Mouse (Mus musculus) left cerebral cortex, postnatal 10 days (tissue): ENCODE results near the gene Gne. TPM values are rescaled to one million over a fixed set of nuclear protein-coding genes. Genes with fewer than 3 reads are reported as not detected.

Experiments used
- DNase-seq, 2 experiments: peaks; one replicate each; pipeline ENCODE4 v3.0.0; 2021 to 2022; ENCODE audit warnings: low spot score in 2 of 2, mixed read lengths in 1 of 2; ENCODE audit errors: extremely low spot score in 1 of 2
- intact Hi-C: fragments of 180-260 bp; cut with DNase I; formaldehyde crosslinking; loops from one replicate; pipeline ENCODE4 v1.15.1; 2025
- total RNA-seq, 2 experiments: library from RNA; stranded (reverse); gene quantifications; 2 replicates each; pipeline ENCODE4 v1.2.3; 2021

Gene Gne
- total RNA-seq, 2 experiments from 2014 or later = 43.4 to 50.7 TPM

DNA sequence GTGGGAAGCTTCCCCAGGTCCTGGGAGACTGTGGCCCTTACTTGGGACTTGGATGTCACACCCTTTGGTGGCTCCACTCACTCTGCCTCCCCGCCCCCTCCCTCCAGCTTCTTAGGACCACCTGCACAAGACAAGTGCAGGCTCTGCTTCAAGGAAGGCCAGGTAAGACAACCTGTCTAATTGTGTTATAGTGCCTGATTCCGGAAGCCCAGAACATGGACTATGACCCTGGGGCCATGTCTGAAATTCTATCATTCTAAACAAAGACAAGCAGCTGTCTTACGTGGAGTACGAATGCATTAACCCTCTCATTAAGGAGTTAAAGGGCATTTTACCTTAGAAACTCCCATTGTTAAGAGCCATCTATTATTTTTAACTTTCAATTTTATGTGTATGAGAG is 43.2 kb downstream of the Gne start:
- DNase-seq = no peak
- intact Hi-C loops = no loop called here

- intact Hi-C loops = no loop called here
- DNase-seq = no peak
These were observed 47.5 kb downstream of the Gne start for GRCm38 (mm10) chr4:44036455-44036854.

DNA sequence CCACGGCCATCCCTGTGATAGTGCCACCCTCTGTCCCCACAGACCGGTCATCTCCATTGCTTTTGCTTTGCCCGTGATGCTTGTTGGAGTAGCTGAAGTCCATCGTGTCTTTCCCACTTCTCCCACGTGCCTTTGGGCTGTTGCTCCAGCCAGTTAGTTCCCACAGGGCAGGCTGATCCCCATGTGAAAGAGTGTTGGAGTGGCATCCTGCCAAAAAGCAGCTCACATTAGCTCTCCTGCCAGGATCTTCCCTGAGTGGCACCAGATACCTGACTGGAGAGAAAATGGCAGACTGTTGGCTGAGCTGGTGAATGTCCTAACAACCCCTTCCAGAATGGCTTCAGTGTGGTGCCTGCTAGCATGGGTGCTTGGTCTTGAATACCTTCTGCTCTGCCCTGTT is 52.5 kb downstream of the Gne start:
- peak; percentile 46 to 49 for DNase-seq
- intact Hi-C loops = no loop called here

GRCm38 (mm10) chr4:44029661-44030066 is 54.3 kb downstream of the Gne start:
- intact Hi-C loops = no loop called here
- no peak for DNase-seq

DNA sequence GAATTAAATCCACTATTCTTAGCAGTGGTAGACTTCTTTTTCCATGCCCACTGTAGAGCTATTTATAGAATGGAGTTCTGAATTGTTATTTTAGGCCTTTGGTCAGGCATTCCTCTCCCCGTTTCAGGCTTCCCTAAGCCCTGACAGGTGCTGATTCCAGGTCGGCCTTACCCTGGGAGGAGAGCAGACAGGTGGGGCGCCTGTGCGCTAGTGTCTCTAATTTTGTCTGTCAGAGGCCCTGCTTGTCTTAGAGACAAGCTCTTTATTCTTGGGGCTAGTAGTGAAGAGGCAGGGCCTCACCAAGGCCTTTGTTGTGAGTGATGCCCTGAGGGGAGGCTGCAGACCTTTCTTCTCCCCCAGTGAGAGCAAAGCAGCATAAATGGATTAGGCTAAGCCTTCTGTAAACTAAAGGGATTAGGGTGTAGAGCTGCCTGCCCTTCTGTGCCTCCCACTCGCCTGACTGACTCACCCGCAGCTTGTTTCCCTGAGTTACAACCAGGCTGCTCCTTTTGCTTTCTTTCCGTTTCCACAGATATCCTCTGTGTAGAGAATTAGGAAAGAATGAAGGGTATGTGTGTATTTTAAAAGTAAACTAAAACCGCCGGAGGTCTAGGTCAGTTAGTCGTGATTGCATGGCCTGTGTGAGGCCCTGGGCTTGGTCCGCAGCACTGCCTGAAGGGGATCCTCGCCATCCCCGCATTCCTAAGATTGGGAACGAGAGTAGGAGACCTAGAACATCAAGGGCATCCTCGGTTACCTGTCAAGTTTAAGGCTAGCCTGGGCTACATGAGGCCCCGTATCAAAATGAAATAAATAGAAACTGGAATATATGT is 55.5 kb downstream of the Gne start:
- intact Hi-C loops = no loop called here
- DNase-seq = no peak

DNA sequence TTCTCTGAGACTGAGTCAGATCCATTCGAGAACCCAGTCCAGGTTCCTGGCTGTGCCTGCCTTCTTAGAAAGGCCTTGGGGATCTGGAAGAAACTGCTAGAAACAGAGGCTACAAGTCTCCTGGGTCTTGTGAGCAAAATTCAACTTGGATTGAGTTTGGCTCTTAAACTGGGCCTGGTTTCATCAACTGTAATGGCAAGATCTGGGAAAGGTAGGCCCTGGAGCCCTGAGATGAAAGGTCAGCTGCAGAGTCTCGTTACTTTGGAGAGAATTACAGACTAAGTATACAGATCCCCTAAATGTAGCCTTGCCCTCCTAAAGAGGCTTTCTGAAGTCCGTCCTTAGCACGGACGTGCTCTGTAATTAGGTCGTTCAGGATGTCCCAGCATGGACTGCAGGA is 58.4 kb downstream of the Gne start:
- intact Hi-C loops = no loop called here
- no peak for DNase-seq

GRCm38 (mm10) chr4:44024241-44024640 is 59.7 kb downstream of the Gne start:
- no peak for DNase-seq
- intact Hi-C loops = no loop called here

DNA sequence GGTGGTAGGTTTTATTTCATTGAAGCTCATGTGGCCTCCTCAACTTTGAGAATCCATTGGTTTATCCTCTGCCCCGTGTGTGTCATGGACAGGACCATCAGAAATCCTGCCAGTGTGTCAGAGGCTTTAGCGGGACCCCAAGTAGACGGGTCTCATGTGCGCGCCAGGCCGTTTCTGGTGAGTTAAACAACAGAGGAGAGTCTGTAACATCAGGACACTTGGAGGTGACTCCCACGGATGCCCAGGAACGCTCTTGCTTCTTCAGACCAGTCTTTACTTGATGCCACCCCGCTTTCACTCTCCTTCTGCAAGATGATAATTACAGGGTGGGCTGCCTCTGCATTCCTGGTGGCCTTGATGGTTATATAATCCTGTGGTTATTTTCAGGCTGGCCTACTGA is 60.3 kb downstream of the Gne start:
- intact Hi-C loops = no loop called here
- DNase-seq = no peak

- intact Hi-C loops = no loop called here
- DNase-seq = no peak
These were observed 61.2 kb downstream of the Gne start for GRCm38 (mm10) chr4:44022766-44023165.

GRCm38 (mm10) chr4:44022323-44022722 is 61.7 kb downstream of the Gne start:
- intact Hi-C loops = no loop called here
- DNase-seq = no peak

DNA sequence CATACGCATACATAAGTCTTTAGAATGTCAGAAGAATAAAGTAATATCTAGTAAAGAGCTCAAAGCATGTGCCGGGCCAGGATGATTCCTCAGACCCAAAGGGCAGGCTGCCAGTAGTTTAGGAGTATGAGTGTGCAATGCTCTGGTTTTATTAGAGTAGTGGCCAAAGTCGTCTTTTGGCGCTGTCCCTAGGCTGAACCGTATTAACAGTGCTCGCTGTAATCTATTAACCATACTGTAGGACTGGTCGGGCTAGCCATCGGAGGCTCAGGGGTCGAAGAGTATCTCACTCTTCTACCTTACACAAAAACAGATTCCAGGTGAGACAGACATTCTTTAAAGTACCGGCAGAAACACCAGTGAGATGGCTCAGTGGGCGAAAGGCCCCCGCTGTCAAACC is 67.2 kb downstream of the Gne start:
- DNase-seq = no peak
- intact Hi-C loops = no loop called here

DNA sequence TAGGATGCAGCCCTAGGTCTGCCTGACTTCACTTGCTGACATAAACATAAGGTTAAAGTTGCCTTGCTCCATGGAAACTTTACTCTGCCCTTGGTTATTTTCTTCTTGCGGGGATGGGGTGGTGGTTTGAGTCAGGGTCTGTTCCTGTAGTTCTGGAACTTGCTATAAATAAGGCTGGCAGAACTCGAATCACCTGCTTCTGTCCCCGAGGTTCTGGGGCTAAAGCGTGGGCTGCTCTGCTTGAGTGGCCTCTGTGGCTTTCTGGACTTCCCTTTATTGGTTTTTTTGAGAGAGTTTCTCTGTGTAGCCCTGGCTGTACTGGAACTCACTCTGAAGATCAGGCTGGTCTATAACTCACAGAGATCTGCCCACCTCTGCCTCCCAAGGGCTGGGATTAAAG is 67.9 kb downstream of the Gne start:
- no peak for DNase-seq
- intact Hi-C loops = no loop called here

GRCm38 (mm10) chr4:44013391-44014070 is 70.4 kb downstream of the Gne start:
- DNase-seq = no peak
- intact Hi-C loops = no loop called here

DNA sequence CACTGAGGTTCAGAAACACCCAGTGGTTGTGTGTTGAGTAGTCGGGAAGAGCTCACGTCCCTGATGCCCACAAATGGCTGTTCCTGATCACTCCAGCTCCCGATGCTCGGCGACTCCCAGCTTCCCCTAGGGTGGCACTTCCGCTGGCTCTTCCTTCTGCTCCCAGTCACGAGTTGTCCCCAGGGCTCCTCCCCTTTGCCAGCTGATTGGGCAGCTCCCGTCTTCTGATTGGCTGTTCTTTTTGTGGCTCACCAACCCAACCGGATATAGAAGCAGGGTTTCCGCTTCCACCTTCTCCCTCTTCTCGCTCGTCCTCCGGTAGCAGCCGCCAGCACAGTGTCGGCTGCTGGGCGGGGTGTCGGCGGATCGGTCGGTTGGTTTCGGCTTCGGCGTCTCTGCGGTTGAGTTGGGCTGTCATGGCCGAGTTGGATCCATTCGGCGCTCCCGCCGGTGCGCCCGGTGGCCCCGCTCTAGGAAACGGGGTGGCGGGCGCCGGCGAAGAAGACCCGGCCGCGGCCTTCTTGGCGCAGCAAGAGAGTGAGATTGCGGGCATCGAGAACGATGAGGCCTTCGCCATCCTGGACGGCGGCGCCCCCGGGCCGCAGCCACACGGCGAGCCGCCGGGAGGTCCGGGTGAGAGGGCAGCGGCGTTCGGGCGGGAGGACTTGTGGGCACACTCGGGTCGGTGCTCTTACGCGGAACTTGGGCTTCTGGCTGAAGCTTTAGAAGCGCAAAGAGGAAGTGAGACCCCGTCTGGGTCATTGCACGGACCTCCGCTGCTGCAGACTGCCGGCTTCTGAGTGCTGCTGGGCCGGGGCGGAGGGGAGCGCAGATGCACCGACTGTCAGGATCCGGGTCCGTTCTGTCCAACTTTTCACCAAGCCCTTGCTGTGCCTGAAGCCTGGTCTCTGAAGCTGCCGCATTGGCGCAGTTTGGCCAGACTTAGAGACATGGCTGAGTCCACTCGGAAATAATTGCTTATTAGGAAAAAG is 71.3 kb downstream of the Gne start:
- intact Hi-C loops = no loop called here
- peak; percentile 95 to 96 for DNase-seq

GRCm38 (mm10) chr4:44011799-44012198 is 72.2 kb downstream of the Gne start:
- no peak for DNase-seq
- intact Hi-C loops = no loop called here

DNA sequence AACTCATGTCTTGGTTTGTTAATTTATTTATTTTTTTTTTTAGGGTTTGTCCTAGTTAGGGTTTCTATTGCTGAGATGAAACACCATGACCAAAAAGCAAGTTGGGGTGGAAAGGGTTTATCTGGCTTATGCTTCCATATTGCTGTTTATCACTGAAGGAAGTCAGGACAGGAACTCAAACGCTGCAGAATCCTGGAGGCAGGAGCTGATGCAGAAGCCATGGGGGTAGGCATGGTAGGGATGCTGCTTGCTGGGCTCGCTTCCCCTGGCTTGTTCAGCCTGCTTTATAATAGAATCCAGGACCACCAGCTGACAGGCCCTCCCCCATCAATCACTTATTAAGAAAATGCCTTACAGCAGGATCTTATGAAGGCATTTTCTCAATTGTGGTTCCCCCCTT is 73.1 kb downstream of the Gne start:
- DNase-seq = no peak
- intact Hi-C loops = no loop called here

DNA sequence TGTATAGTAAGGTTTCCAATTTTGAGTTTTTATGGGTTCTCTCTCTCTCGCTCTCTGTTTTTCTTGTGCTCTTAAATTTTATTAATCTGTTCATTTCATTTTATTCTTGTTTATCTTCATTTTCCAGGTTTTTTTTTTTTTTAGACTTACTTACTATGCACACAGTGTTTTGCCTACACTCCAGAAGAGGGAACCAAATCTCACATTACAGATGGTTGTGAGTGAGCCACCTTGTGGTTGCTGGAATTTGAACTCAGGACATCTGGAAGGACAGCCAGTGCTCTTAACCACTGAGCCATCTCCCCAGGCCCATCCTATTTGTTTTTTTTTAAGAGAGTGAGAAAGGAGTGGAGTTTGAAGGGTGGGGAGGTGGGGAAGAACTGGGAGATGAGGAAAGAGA is 73.8 kb downstream of the Gne start:
- no peak for DNase-seq
- intact Hi-C loops = no loop called here

DNA sequence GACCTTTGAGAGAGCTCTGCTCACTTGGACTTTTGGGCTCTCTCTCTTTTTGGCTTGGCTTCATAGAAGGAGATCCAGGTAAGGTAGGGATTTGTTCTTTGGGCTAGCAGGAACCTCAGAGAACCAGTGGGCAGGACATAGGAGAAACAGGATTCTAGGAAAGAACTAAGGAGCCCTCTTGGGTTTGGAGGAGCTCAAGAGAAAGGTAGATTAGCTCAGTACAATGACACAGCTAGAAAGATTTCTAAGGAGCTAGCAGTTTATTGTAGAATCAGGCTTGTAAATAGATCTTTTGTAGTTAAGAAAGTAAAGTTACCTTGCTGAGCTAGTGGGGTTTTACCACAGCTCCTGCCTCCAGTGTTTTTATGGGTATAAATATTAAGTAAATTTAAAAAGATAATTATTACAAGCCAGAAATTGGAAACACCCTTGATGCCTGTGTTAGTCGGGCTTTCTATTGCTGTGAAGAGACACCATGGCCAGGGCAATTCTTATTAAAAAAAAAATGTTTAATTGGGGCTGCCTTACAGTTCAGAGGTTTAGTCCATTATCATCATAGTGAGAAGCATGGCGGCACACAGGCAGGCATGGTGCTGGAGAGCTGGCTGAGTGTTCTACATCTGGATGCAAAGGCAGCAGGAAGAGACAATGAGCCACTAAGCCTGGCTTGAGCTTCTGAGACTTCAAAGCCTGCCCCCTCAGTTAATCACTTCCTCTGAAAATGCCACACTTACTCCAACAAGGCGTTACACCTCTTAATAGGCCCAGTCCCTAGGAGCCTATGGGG is 79.2 kb downstream of the Gne start:
- intact Hi-C loops = no loop called here
- DNase-seq = no peak

- no peak for DNase-seq
- intact Hi-C loops = no loop called here
These were observed 79.9 kb downstream of the Gne start, which contains the start of gene Clta for GRCm38 (mm10) chr4:44004126-44004525. Gene Clta, plus strand, starts transcription at chr4:44004452.
